Mouse (Mus musculus) thymus, adult 18-20 months (tissue): ENCODE results near the gene Grid2ip.

Source experiments
- DNase-seq, 2 experiments: peaks; one replicate each; pipeline ENCODE4 v3.0.0; 2022; ENCODE audit warnings: mixed read lengths in 2 of 2

Grid2ip gene

DNA sequence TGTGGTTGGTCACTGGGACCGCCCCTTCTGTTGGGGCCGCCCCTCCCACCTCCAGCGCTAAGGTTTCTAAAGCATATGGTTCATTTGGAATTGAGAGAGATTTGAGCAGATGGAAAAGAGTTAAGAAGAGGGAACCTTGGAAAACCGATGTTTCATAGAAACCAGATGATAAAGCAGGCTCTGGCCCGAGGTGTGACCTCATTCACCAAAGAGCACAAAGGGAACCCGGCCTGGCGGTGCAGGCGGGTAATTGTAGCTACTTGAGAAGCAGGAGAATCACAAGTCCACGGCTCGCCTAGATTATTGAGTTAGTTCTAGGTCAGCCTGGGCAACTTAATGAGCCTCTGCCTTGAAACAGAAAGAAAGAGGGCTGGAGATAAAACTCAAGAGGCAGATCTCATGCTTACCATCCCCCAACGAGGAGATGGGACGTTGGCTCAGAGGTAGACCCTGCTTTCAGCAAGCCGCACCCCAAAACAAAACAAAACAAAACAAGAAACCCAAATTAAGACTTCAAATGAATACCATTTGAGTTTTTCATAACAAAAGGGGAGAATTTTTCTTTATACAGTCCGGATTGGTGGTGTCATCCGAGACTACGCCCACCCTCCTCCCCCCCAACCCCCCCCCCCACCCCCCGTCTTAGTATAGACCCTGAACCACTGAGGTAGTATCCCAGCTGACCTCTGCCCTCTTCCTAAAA, at the start of gene Grid2ip:
Gene Grid2ip, plus strand, starts transcription at position 653 of the 703 bp plus-strand sequence.
- DNase-seq, result no peak

DNA sequence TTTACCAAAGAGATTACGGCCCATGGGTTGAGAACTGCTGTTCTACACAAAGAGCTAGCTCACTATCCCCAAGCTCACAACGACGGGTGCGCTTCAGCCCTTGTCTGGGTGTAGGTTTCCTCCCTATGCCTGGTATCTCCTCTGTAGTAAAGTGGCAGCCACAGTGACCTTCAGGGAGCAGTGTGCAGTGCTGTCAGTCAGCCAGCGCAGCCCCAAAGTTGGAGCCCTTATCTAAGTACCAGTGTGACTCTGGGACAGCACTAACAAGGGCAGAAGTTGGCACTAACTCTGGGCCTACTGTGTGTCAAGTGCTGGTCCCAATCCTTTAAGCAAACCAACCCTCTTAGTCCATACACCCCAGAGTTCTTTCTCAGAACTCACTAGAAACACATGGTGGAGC, 48.3 kb upstream of the Grid2ip start:
- DNase-seq, result no peak

DNA sequence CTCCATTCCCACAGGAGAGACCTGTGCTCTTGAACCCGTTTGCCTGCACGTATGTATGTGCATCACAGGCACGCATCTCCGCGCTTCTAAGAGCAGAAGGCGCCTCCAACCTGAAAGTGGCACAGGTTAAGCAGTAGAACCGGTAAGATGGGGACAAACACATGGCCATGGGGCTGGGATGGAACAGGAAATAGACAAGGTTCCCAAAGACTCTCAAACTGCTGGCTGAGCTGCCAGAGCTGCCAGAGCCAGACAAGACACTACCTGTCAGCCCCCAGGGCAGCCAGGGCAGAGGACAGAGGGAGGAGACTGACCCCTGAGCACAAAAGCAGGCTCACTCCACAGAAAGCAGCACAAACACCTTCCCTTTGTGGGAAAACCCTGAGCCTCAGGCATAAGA, 47.2 kb upstream of the Grid2ip start:
- no peak for DNase-seq

DNA sequence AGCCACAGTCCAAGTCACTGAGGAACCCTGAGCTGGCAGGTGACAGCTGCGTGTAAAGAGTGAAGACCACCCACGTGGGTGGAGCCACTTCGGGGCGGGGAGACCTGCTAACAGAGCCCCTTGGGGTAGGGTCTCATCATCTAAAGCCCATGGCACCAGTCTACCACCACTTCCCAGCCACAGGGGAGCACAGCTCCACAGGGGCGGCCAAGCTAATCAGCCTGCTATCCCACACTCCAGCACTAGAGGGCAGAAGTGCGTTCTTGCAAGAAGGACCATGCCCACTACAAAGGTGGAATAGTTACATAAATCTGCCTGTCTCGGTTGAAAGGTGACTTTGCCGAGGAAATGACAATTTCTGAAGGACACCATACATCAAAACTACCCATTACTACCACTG, 45.3 kb upstream of the Grid2ip start:
- peak; percentile 38 to 65 for DNase-seq

DNA sequence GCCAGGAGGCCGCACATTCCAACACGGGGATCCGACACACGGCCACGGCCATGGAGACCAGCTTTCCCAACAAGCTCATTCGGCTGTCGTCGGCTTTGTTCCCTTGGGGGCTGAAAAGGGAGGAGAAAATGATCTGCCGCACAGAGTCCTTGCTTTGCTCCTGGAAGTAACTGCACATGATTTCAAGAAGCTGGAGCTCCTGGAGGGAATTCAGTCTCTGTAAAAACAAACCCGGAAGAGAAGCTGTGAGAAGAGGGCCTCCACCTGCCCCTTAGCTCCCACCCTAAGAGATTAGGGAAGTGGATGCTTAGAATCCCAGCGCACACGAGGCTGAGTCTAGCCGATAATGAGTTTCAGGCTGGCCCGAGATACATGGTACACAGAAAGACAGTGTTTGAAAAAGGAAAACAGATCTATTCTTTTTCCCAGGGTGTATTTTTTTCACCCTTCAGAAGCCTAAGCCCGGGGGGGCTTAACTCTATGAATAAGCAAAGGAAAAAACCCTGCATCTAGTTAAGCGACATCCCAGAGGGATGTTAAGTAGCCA, 42.9 kb upstream of the Grid2ip start:
- no peak for DNase-seq

DNA sequence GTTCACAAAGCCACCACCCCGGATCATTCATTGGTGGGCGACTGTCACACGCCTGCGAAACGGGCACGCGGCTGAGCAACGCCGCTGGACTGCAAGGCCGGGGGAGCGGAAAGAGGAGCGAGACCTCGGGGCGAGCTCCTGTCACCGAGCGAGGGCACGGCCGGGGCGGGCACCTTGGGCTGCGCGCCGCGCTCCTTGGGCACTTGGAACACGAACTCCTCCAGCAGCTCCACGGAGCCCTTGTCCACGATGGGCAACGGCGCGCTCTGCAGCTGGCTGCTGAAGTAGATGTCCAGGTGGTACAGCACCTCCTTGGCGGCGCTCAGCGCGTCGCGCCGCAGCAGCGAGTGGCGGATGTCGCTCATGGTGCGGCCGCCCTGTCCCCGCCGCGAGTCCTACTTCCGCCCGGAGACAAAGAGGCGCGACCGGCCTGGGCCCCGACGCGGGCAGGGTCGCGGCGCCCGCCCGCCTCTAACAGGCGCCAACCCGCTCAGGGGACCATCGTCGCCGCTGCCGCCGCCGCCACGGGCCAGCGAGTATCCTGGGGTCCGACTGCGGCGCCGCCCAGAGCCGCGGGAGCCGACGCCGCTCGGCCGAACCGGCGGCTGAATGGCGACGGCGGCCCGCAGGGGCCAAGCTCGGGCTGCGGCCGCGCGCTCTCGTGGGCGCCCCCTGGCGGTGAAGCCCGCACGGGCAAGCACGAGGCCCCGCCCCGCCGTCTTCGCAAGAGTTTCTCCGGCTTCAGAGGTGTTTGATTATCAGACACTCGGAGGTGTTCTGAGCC, 42.2 kb upstream of the Grid2ip start, which contains the start of gene E130309D02Rik:
Gene E130309D02Rik, minus strand, starts transcription at position 631 of the 784 bp plus-strand sequence.
- peak; percentile 72 to 76 for DNase-seq

DNA sequence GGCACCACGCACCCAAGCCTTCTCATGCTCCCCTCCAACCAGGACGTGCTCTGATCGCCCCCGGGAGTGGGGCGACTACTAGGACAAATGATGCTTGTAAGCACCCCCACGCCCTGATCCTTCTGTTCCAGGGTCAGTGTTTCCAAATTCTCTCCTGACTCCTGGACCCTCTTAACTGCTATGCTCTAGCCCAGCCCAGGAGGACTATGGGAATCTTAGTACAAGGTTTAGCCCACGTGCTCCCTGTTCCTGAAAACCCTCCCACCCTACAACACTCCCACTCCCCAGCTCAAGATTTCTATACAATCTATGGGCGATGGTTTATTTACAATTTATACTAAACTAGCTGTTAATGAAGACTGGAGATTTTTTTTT, 41.6 kb upstream of the Grid2ip start:
- no peak for DNase-seq

DNA sequence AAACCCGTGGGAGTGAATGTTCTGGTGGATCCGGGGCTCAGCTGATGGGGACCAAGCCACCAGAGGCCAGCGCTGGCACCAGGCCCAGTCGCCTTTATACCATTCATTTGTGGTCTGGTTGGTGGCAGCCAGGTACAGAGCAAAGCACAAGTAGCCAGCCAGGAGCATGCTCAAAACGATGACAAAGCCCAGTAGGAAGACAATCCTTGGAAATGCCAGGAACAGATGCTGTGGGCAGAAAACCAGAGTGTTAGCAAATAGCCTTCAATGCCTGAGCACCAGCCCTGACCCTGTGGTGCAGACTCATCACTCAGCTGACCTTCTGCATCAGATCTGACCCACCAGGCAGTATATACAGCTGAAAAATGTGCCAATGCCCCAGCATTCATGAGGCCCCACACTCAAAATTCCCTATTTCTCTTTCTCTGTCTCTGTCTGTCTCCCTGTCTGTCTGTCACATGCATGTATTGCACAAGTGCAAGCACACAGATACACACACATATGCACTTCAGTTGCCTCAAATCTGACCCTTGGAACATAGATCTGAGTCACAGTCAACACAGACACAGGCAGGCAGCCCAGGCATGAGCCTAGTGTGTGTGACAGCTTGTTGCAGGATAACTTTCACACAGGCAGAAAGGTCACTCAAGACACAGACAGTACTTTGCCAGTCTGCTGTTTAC, 40.4 kb upstream of the Grid2ip start:
- DNase-seq, result no peak

DNA sequence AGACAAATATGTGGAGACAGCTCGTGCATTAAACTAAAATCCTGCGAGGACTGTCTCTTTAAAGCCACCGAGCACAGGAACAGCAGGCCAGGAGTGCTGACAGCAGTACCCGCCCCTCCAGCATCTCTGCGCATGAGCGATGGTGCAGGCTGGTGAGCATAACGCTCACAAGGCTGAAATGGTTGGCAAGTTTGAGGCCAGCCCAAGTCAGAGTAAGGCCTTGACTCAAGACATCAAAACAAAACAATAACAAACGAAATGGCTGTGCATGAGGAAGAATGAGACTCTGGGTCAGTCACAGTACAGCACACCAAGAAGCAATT, 39.9 kb upstream of the Grid2ip start:
- DNase-seq, result no peak

DNA sequence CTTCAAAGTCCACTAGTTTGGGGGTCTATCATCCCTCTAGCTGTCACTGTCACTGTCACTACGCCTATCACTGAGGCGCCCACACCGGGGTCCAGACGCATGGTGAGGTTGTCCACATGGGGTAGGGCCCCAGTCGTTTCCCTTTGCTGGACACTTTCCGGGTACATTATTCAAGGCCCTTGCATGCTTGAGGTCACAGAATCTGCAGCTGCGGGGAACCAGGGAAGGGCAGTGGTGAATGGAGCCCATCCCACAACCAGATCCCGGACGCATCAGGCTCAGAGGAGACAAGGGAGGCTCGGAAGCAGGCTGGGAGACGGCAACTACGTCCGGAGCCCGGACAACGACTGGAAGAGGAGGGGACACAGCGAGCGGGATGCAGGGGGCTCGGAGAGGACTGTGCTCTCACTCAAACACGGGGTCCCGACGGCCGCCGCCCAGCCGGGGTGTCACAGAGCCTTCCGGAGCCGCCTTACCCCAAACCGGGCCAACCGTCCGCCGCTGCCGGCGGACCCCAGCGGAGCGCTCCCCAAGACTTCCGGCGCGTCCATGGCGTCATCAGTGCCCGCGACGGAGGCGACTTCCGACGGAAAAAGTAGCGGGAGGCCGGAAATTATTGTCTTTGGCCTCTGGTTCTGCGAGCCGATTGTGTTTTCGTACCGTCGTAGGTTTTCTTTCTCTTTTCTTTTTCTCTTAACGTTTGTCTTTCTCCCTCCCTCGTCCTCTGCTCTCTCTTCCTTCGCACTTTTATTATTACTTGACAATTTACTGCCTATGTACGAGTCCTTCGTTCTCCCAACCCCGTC, 28.2 kb upstream of the Grid2ip start, which contains the start of gene Zdhhc4:
Gene Zdhhc4, minus strand, starts transcription at position 567 of the 806 bp plus-strand sequence.
- peak; percentile 76 to 80 for DNase-seq

DNA sequence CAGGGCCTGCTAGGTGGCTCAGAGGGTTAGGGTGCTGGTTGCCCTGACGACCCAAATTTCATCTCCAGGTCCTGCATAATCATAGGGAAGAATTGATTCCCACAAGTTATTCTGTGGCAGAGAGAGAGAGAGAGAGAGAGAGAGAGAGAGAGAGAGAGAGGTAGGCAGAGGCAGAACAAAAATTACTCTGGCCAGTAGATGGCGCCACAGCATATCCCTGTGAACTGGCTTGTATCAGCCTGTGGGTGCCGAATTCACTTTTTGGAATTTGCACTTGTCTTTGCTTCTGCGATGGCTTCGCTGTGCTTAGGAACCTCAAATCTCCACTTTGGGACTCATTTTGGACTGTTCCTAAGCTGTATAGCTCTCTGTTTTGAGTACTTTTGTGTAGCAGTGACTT, 23.3 kb upstream of the Grid2ip start:
- DNase-seq, result no peak

DNA sequence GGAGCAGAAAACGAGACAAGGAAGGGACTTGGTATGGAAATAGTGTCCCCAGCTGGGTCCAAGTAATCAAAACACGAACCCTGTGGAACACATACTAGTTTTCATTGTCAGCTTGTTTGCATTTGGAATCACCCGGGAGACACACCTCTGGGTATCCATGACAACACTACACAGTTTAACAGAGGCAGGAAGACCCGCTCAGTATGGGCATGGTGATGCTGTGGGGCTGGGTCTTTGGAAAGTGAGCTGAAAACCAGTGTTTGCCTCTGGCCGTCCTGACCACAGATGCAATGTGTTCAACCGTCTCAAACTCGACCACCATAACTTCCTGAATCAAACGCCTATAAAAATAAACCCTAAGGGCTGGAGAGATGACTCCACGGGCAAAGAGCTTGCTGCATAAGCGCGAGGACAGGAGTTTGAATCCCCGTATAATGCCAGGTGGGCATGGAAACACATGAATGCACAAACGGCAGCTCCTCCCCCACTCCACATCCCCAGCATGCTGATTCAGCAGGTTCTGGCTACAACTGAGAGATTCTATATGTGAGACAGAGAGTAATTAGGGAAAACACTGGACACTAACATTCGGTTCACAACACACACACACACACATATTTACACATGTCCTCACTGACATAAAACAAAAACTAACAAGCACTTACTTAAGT, 22.6 kb upstream of the Grid2ip start:
- DNase-seq, result no peak

DNA sequence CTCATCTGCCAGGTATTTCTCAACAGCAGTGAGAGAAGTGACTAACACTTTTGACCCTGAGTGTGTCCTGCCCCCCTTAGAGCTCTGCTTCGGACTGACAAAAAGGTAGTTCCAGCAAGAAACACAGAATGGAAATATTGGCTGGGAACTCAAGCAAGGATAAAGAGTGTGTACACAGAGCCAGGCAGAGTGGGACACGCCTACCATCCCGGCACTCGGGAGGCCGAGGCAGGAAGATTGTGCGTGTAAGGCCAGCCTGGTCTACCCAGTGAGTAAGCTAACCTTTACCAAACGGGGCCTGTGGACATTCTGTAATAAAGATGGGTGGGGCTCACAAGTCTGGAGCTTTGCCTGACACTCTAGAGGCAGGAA, 22.1 kb upstream of the Grid2ip start:
- no peak for DNase-seq

DNA sequence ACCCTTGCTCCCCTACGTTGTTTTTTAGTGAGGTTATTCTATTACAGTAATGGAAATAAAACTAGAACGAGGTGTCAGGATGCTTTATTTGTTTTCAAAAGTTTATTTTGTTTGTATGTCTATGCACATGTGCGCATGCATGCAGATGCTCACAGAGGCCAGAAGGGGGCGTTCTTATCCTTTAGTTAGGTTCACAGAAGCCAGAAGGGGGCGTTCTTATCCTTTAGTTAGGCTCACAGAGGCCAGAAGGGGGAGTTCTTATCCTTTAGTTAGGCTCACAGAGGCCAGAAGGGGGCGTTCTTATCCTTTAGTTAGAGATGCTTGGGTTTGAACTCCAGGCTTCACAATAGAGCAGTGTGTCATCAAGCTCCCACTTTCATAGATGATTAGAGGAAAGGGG, 20.6 kb upstream of the Grid2ip start:
- DNase-seq, result no peak

DNA sequence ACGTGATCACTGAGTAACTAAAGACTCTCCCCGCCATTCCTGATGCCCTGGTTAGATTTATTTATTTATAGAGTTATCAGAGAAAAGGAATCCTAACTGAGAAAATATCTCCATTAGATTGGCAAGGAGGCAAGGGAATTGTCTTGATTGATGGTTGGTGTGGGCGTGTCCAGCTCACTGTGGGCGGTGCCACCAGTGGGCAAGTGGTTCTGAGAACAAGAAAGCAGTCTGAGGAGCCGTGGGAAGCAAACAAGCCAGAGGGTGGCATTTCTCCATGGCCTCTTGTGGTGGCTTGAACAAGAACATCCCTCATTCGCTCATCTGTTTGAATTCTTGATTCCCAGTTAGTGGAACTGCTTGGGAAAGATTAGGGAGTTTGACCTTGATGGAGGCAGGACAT, 17.5 kb upstream of the Grid2ip start:
- DNase-seq, result no peak

DNA sequence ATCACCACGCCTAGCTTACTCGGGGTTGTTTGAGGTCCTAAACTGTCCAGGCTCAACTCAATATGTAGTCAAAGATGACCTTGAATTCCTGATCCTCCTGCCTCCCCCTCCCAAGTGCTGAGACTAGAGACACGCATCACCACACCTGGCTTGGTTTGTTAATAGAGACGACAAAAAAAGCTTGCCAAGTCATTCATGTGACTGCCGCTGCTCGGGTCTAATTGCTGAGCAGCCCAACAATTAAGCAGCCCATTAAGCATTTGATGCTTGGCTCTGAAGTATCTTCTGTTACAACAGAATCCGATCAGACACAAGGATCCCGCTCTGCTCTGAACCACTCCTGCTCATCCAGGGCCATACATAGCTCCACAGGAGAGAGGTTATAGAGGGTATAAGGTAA, 10.8 kb upstream of the Grid2ip start:
- no peak for DNase-seq

DNA sequence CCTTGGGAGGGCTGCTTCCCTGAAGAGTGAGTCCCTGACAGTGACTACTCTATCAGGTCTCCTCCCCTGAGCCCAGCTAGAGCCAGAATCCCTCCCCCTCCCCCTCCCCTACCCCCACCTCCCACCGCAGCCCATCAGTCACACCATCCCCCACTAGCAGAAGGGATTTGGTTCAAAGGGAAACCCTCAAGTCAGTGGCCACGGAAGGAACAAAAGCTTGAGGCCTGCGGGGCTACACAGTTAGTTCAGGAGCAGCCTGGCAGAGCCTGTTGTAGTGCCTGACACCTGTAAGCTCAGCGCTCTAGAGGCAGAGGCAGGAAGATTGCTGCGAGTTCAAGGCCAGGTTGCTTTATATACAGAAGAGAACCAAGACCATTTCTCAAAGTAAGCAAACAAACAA, 1.1 kb upstream of the Grid2ip start:
- DNase-seq, result no peak

DNA sequence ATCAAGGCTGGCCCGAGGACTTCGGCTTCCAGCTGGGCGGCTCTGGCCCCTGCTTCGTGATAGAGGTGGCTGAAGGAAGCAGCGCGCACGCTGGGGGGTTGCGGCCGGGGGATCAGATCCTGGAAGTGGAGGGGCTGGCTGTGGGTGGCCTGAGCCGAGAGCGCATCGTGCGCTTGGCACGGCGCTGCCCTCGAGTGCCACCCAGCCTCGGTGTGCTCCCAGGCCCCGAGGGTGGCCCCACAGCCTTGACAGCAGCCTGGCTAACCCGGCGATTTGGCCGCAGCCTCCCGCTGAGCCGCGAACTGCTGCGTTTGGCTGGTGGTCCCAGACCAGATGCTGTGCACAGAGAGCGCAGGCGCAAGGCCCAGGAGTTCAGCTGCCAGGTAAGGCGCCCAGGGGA, 426 bp downstream of the Grid2ip start:
- DNase-seq, result no peak

DNA sequence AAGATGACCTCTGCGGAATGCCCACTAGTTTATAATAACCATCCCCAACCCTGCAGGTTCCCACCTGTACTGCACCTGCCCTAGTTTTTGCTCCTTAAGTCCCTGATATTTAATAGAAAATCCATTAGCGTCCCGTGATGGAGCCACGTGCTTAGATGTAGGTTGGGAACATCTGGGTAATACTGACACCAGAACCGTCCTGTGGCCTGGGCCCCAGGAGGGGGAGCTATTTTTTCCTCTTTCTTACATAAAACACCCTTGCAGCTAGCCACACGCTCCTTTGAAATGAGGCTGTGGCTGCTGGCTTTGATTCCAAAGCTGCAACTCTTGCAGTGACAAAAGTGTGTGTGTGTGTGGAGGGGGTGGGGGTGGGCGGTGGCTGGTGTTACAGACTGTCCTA, 2.1 kb downstream of the Grid2ip start:
- DNase-seq, result no peak

DNA sequence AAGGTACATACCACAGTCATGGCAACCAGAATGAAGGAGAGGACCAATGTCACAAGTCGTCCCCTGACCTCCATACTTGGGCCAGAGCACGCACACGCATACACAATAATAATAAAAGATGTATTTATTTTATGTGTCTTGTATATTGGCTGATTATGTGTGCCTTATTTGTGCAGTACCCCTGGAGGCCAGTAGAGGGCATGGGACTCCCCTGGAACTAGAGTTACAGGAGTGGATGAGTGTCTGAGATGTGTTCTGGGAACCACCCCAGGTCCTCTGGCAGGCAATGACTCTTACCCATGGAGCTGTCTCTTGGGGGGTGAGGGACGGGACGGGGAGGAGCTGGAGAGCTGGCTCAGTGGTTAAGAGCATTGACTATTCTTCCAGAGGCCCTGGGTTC, 2.9 kb downstream of the Grid2ip start:
- DNase-seq, result no peak

DNA sequence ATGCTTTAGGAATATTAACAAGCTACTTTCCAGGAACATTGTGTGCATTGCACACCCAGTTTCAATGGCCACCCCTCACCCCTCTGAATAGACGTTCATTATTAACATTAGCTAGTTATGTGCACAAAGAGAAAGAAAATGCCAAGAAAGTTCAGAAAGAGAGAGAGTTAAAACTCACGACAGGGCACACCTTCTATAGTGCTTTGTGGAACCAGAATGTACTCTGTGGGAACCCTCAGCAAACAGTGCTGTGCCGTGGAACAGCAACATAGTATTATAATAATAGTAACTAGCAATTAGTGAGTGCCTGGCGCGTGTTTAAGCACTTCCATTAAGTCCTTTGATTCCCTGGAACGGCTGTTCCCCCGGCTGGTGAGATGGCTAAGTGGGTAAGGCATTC, 4.3 kb downstream of the Grid2ip start:
- DNase-seq, result no peak
